Mouse (Mus musculus) lung, adult 2 months (tissue): ENCODE data around the gene Troap. TPM values are rescaled to one million over a fixed set of nuclear protein-coding genes. Genes with fewer than 3 reads are reported as not detected.

Source experiments
- DNase-seq: peaks from one replicate; pipeline ENCODE4 v3.0.0; 2022
- H3K4me1 ChIP-seq: fragments of 200-500 bp; 2 replicates; pipeline ENCODE4 v1.6.1; 2011; ENCODE audit warnings: low read length; ENCODE audit not compliant: control insufficient read depth, insufficient read depth
- H3K4me3 ChIP-seq: fragments of 200-500 bp; replicated peaks from 2 replicates; pipeline ENCODE3; 2011; ENCODE audit warnings: low read depth, mild to moderate bottlenecking, control low read depth, low read length; ENCODE audit errors: extremely low read depth
- CTCF ChIP-seq: fragments of 200-500 bp; IDR thresholded peaks from 2 replicates; pipeline ENCODE4 v1.5.1; 2011; ENCODE audit warnings: mild to moderate bottlenecking, low read length, control low read depth; ENCODE audit not compliant: insufficient read depth
- POLR2A ChIP-seq: fragments of 200-500 bp; IDR thresholded peaks from 2 replicates; pipeline ENCODE4 v1.6.1; 2011; ENCODE audit warnings: low read depth, mild to moderate bottlenecking, control low read depth, low read length, borderline replicate concordance; ENCODE audit errors: extremely low read depth
- WGBS: fragments of 180-500 bp; shearing (Covaris S2); methylation state at CpG from one replicate; pipeline ENCODE4 v1.1.7; 2018; 5-methylcytosine and 5-hydroxymethylcytosine counted together
- polyA plus RNA-seq: library from polyadenylated mRNA; depleted of rRNA; stranded (reverse); fragments of >200 nt; gene quantifications from 2 replicates; pipeline ENCODE4 v1.2.3, GENCODE M21; 2012

Troap gene
- polyA plus RNA-seq, 1 experiment, result 1.3 TPM

DNA sequence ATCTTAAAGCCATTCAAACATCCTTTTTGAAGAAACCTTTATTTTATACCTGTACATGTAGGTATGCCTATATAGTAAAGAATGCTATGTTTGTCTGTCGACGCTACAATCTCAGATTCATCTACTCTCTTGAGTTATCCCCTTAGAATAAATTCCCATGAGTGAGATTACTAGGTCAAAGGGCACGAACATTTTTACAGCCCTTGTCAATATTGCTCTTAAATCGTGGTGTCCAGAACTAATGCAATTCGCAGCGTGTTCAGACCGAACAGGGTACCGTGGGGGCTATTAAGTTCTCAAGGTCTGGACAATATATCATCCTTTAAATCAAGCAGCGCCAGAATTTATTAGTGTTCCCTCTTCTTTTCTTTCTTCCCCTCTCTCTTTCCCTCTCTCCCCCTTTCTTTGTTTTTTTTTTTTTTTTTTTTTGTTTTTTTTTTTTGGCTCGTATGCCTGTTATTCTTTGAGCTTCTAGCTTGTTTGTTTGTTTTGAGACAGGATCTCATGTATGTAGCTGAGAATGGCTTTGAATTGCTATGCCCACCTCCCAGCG lies 38.5 kb downstream of the Troap start:
- no peak overlapping the region for H3K4me3 ChIP-seq
- 63% methylated on average over 11 of the region's 11 CpGs for WGBS
- H3K4me1 ChIP-seq, result no peaks in the 10 kb centered on the region
- DNase-seq, result no peak
- no peak for TF ChIP-seq CTCF
- TF ChIP-seq POLR2A, result no peak

DNA sequence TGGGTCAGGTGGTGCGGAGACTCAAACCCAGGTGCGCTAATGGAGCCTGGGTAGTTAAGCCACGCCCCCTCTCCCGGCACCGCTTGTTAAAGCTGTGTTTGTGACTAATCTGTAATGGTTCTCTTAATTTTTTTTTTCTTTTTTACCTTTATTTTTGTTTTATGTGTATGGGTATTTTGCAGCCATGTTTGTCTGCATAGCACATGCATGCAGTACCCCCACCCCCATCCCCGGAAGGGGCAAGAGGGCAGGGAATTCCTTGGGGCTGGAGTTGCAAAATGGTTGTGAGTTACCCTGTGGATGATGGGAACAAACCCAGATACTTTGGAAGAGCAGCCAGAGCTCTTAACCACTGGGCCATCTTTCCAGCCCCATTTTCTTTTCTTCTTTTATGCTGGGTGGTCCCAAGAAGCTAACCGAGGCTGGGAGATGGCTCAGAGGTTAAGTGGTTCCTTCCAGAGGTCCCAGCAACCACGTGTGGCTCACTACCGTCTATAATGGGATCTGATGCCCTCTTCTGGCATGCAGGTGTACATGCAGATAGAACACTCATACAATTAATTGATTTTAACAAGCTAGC lies 39.1 kb downstream of the Troap start:
- Histone ChIP-seq H3K4me3 (no peak overlapping the region), H3K4me1 (no peaks in the 10 kb centered on the region)
- no peak for TF ChIP-seq POLR2A
- TF ChIP-seq CTCF, result peak; percentile 35
- DNase-seq, result no peak
- 9% methylated on average over 9 of the region's 9 CpGs for WGBS

DNA sequence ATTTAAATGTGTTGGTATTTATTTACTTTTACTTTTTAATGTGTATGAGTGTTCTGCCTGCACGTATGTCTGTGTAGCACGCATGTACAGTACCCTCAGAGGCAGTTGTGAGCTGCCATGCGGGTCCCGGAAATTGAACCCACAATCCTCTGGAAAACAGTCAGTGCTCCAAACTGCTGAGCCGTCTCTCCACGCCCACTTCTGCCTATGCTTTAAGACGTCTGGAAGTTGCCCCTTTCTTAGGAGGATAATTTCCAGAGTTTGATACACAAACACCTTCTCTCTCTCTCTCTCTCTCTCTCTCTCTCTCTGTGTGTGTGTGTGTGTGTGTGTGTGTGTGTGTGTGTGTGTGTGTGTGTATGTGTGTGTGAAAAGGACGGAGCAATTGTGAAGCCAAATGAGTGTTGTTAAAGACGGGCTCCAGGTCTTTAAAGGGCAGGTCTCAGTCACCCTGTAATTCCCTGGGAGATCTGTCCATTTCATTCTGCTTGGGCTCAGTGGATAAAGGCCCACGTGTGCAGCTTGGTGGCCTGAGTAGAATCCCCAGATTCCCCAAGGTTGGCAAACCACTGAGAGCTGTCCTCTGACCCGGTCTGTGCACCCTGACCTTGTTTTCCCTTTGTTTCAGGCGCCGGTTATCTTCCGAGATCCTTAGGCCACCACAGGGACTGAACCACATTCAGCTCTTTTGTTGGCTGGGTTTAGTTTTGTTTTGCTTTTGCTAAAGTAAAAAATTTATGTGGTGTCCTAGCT lies 40.1 kb downstream of the Troap start:
- TF ChIP-seq CTCF, result no peak
- TF ChIP-seq POLR2A, result no peak
- no peak for DNase-seq
- 56% methylated on average over 14 of the region's 14 CpGs for WGBS
- H3K4me1 ChIP-seq, result no peaks in the 10 kb centered on the region
- H3K4me3 ChIP-seq, result no peak overlapping the region

DNA sequence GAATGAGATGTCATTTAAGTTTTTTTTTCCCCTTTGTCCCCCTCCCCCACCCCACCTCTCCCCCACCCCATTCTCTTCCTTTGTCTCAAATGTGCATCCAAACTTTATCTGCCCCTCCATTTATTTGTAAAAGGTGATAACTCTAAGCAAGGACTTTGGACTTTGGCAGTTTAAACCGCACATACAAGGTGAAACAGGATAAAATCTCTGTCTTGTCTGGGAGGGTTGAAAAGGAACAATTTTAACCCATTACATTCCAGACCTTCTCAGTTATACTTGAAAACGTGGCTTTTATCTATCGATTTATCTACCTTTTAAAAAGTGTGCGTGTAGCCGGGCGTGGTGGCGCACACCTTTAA lies 40.7 kb downstream of the Troap start:
- 84% methylated on average over 7 of the region's 7 CpGs for WGBS
- H3K4me1 ChIP-seq, result no peaks in the 10 kb centered on the region
- no peak for DNase-seq
- TF ChIP-seq CTCF (no peak), POLR2A (no peak)
- H3K4me3 ChIP-seq, result no peak overlapping the region

DNA sequence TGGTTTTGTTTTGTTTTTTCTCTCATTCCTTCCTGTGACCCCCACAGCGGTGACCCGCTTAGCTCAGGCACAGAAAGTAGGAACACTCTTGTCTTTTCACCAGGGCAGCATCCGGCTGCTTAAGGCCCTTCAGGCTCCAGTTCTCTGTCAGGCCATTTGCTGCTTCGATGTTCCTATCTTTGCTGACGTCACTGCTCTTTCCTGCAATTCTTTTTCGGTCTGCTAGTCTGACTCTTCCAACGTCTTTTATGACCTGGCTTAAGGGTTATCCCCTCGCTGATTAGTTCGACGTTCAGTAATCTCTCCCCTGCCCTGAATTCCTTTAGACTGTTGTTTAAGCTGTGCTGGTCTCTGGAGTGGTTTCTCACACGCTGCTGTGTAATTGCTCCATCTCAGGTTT lies 42.2 kb downstream of the Troap start:
- 40% methylated on average over 11 of the region's 11 CpGs for WGBS
- no peak for TF ChIP-seq CTCF
- TF ChIP-seq POLR2A, result no peak
- DNase-seq, result no peak
- Histone ChIP-seq H3K4me3 (no peak overlapping the region), H3K4me1 (no peaks in the 10 kb centered on the region)

DNA sequence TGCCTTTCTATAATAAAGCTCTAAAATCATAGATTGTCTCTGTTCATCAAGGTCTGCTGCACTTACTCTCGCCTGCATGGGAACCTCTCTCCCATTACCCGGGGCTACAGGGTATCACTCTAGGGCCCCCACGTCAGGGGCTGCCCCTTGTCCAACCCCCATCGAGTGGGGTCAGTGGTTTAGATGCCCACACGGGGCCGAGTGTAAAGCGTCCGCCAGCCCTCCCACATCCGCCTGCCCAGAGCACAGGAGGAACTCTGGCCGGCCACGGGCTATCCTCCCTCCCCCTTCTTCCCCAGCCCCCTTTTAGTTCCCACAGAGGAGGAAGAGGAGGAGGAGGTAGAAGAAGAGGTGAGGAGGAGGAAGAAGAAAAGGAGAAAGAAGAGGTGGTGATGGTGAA lies 46.4 kb downstream of the Troap start:
- peaks cover 3% of the 10 kb centered on the region; the same call in 1 of the 2 replicates for H3K4me1 ChIP-seq
- no peak for TF ChIP-seq POLR2A
- DNase-seq, result no peak
- WGBS, result 21% methylated on average over 11 of the region's 11 CpGs
- H3K4me3 ChIP-seq, result no peak overlapping the region

DNA sequence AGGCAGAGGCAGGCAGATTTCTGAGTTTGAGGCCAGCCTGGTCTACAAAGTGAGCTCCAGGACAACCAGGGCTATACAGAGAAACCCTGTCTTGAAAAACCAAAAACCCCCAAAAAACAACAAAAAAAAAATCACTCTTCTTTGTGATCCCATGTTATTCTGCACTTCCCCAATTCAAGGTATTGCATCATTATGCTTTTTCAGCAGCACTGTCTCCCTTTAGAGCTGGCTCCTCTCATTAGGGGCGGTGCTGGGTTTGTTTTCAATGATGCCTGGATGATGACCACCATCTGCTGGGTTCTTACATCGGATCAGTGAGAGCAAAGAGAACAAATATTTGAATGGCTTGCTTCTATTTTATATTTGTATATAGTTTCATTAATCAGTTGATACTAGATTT lies 48.3 kb downstream of the Troap start:
- DNase-seq, result no peak

DNA sequence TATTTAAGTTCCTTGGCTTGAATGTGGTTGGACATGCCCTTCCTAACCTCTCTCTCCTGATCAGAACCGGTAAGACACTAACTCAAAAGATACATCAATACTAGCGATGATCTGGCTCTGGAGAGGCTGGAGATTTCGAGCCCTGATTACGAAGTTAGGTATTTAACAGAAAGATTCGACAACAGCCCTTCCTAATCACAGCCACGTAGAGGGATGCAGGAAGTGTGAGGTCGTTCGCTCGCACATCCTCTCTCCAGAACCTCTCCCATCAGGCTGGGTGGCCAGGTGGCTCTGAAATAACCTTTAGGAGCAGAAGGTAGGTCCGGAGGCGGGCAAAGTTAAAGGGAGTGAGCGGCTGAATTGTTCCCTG lies 51.3 kb downstream of the Troap start, which contains the start of gene Spats2:
TSS of gene Spats2 (plus strand) at position 206 of the 370 bp plus-strand sequence.
- peaks cover 3% of the 10 kb centered on the region; the same call in 1 of the 2 replicates for H3K4me1 ChIP-seq
- WGBS, result 1% methylated on average over 12 of the region's 12 CpGs
- TF ChIP-seq CTCF (no peak), POLR2A (no peak)
- DNase-seq, result no peak
- H3K4me3 ChIP-seq, result peak within 1 kb of the TSS; percentile 85

More for the DNA sequence above, 48.3 kb downstream of the Troap start:
- Histone ChIP-seq H3K4me1 (peaks cover 3% of the 10 kb centered on the region; the same call in 1 of the 2 replicates), H3K4me3 (no peak overlapping the region)
- 68% methylated on average over 2 of the region's 2 CpGs for WGBS
- TF ChIP-seq POLR2A, result no peak
- TF ChIP-seq CTCF, result no peak

DNA sequence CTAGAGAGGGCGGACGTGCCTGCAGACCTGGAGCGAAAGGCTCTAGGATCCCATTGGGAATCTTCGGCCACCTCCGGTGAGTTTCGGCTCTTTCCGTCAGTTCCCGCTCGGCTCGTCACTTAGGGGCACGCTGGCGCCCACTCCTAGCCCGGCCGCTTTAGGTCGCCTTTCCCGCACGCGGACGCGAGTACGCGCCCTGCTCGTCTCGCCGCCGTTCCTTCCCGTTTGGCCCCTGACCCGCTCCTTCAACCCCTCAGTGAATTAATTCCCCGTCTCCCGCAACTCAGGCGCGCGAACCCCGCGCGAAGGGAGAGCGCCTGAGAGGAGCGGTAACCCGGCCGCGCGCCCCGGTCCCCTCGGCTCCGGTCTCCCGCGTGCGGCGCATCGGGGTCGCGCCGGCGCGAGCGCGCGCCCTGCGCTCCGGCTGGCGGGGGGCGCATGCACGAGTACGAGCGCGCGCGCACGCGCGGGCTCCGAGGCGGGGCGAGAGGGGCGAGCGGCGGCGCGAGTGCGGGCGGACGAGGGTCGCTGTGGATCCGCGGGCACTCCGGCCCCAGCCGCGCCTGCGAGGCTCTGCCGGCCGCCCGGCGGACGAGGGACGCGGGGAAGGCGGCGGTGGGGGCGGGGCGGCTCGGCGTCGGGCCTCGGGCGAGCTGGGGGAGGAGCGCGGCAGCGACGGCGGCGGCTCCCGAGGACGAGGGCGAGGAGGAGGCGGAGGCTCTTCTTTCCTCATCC lies 51.9 kb downstream of the Troap start:
- TF ChIP-seq CTCF, result no peak
- TF ChIP-seq POLR2A, result peak; percentile 21; the same call in 1 of the 2 replicates
- H3K4me3 ChIP-seq, result peak overlapping the region; percentile 85
- under 1% methylated on average over 110 of the region's 115 CpGs for WGBS
- peak; percentile 81 for DNase-seq
- H3K4me1 ChIP-seq, result peaks cover 3% of the 10 kb centered on the region; the same call in 1 of the 2 replicates
